Mouse (Mus musculus) MEL (cell line): ENCODE results near the gene Gm2007. TPM values are rescaled to one million over a fixed set of nuclear protein-coding genes. Genes with fewer than 3 reads are reported as not detected.
"Not testable (repeated sequence)": the region's sequence is repeated elsewhere in the genome, so short reads cannot be mapped to it uniquely, and the experiment has no call there.

Experiments used
- DNase-seq: peaks from one replicate; pipeline ENCODE4 v3.0.0; 2011; ENCODE audit warnings: low read depth, low spot score
- H3K27ac ChIP-seq: 2 replicates; pipeline ENCODE4 v1.5.1; 2012; ENCODE audit warnings: low read depth, mild to moderate bottlenecking, control low read depth, low read length, moderate library complexity; ENCODE audit not compliant: control insufficient read depth
- H3K27me3 ChIP-seq, 2 experiments: fragments of 150-350 bp in 1 of 2; sonication (generic) in 1 of 2; 2 replicates each; pipeline ENCODE4 v1.6.1; 2012; ENCODE audit warnings: low read length in 2 of 2, mild to moderate bottlenecking in 2 of 2, improper control_type of control experiment in 1 of 2, moderate library complexity in 1 of 2; ENCODE audit not compliant: insufficient read depth in 2 of 2, control insufficient read depth in 1 of 2
- H3K36me3 ChIP-seq, 2 experiments: 2 replicates each; pipeline ENCODE4 v1.6.1; 2012 to 2014; ENCODE audit warnings: low read length in 2 of 2, improper control_type of control experiment in 1 of 2, inconsistent platforms in 1 of 2, mild to moderate bottlenecking in 1 of 2; ENCODE audit not compliant: insufficient read depth in 2 of 2, control insufficient read depth in 1 of 2
- H3K4me1 ChIP-seq, 2 experiments: fragments of 150-350 bp in 1 of 2; sonication (generic) in 1 of 2; 2 replicates each; pipeline ENCODE4 v1.6.1; 2012; ENCODE audit warnings: low read length in 2 of 2, improper control_type of control experiment in 1 of 2, mild to moderate bottlenecking in 1 of 2; ENCODE audit not compliant: insufficient read depth in 2 of 2, control insufficient read depth in 1 of 2
- H3K4me3 ChIP-seq, 2 experiments: fragments of 150-350 bp in 1 of 2; sonication (generic) in 1 of 2; 2 replicates each; pipeline ENCODE4 v1.5.1; 2012; ENCODE audit warnings: low read depth in 2 of 2, low read length in 2 of 2, mild to moderate bottlenecking in 2 of 2, moderate library complexity in 2 of 2, control low read depth in 1 of 2, improper control_type of control experiment in 1 of 2; ENCODE audit not compliant: control insufficient read depth in 1 of 2, insufficient read depth in 1 of 2
- H3K79me2 ChIP-seq: 2 replicates; pipeline ENCODE4 v1.6.1; 2012; ENCODE audit warnings: mild to moderate bottlenecking, low read length, moderate library complexity; ENCODE audit not compliant: control insufficient read depth, poor library complexity, insufficient read depth
- H3K9ac ChIP-seq: 2 replicates; pipeline ENCODE4 v1.6.1; 2012; ENCODE audit warnings: low read depth, mild to moderate bottlenecking, control low read depth, low read length, moderate library complexity; ENCODE audit not compliant: control insufficient read depth, poor library complexity, severe bottlenecking
- H3K9me3 ChIP-seq: fragments of 150-350 bp; sonication (generic); replicated peaks from 2 replicates; pipeline ENCODE4 v1.6.1; 2012; ENCODE audit warnings: mild to moderate bottlenecking, low read length, improper control_type of control experiment, moderate library complexity; ENCODE audit not compliant: insufficient read depth
- polyA plus RNA-seq, 2 experiments: library from polyadenylated mRNA; stranded (reverse) in 1 of 2; unstranded in 1 of 2; fragments of >175 nt in 1 of 2; fragments of >200 nt in 1 of 2; gene quantifications; 2 replicates each; pipeline versions ENCODE4 v1.2.1 to v1.2.4; 2012; ENCODE audit warnings: low replicate concordance in 2 of 2, low read depth in 1 of 2; ENCODE audit not compliant: insufficient read length in 2 of 2, insufficient read depth in 1 of 2, missing spikeins in 1 of 2
- total RNA-seq: library from RNA; depleted of rRNA; stranded (reverse); fragments of 300-350 nt; gene quantifications from 2 replicates; pipeline ENCODE4 v1.2.3, GENCODE M21; 2012; rRNA removed

Gm2007 gene
- total RNA-seq, result not detected in 2 replicates
- polyA plus RNA-seq, result 100 to 1,000 TPM in 1 of 2 experiments, not detected in 1; 469 TPM

DNA sequence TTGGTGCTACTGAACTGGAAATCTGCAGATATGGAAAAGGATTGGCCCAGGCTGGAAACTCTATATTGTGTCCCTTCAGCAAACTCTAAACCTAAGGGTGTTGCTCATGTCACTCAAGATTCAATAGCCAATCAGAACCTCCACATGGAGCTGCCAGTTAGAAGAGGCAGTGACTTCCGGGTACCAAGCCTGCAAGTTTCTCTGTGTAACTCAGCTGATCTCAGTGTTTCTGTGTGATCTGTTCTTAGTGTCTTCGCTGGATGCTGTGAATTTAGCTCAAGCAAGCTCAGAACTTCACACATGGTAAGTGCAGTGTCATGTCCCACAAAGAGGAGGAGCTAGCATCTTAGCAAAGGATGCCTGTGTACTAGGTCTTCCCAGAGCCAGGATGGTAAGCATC is at the start of gene Gm2007:
Gm2007 (plus strand) TSS at position 301 of the 400 bp plus-strand sequence.
- H3K4me3 ChIP-seq, H3K36me3 ChIP-seq, H3K79me2 ChIP-seq, DNase-seq, H3K27ac ChIP-seq, H3K9ac ChIP-seq, H3K9me3 ChIP-seq, H3K4me1 ChIP-seq, H3K27me3 ChIP-seq: not testable (repeated sequence)

GRCm38 (mm10) chr2:175703546-175703945 is 37.8 kb upstream of the Gm2007 start, which contains the start of gene Zfp969:
TSS of gene Zfp969 (minus strand) at chr2:175703646.
- H3K9ac ChIP-seq, H3K4me1 ChIP-seq, H3K4me3 ChIP-seq, H3K27ac ChIP-seq, H3K36me3 ChIP-seq, H3K79me2 ChIP-seq, H3K9me3 ChIP-seq, DNase-seq, H3K27me3 ChIP-seq: not testable (repeated sequence)

- not testable (repeated sequence) for H3K4me3 ChIP-seq, H3K9me3 ChIP-seq, H3K27ac ChIP-seq, H3K79me2 ChIP-seq, H3K9ac ChIP-seq, DNase-seq, H3K36me3 ChIP-seq, H3K4me1 ChIP-seq, H3K27me3 ChIP-seq
Observed at GRCm38 (mm10) chr2:175800993-175801392, 59.7 kb downstream of the Gm2007 start, which contains the start of gene Gm14288. TSS of gene Gm14288 (minus strand) at chr2:175801093.

Other genes with a start within 250 kb of the Gm2007 start
- gene Gm11007, start 97.6 kb upstream of the Gm2007 start, total RNA-seq, result not detected in 2 replicates
- 100 to 1,000 TPM in 1 of 2 experiments, not detected in 1; 469 TPM for gene Gm11007, start 97.6 kb upstream of the Gm2007 start, polyA plus RNA-seq
- not detected in 2 replicates for gene Zfp969, start 37.9 kb upstream of the Gm2007 start, total RNA-seq
- 100 to 1,000 TPM in 1 of 2 experiments, not detected in 1; 400 TPM for gene Zfp969, start 37.9 kb upstream of the Gm2007 start, polyA plus RNA-seq
- gene Gm14288, start 59.6 kb downstream of the Gm2007 start, total RNA-seq, result 0.49 and 0.92 TPM in 2 replicates
- gene Gm14288, start 59.6 kb downstream of the Gm2007 start, polyA plus RNA-seq, result 10 to 100 TPM in 1 of 2 experiments, not detected in 1; 49.3 TPM
- gene Gm6710, start 127.7 kb downstream of the Gm2007 start, total RNA-seq, result 2.6 and 3.2 TPM in 2 replicates
- gene Gm6710, start 127.7 kb downstream of the Gm2007 start, polyA plus RNA-seq, result 100 to 1,000 TPM in 1 of 2 experiments, 1 to 10 TPM in 1; 1.5 to 297 TPM
- gene Zfp966, start 189.6 kb downstream of the Gm2007 start, total RNA-seq, result 8.0 and 13.9 TPM in 2 replicates
- 100 to 1,000 TPM in 1 of 2 experiments, 1 to 10 TPM in 1; 9.7 to 774 TPM for gene Zfp966, start 189.6 kb downstream of the Gm2007 start, polyA plus RNA-seq
- gene Gm2026, start 223.8 kb downstream of the Gm2007 start, total RNA-seq, result 6.4 and 8.9 TPM in 2 replicates
- under 1 TPM in 1 of 2 experiments, not detected in 1; 0.36 TPM for gene Gm2026, start 223.8 kb downstream of the Gm2007 start, polyA plus RNA-seq